Mouse (Mus musculus): ENCODE results near the gene Rnf32. TPM values are rescaled to one million over a fixed set of nuclear protein-coding genes. Genes with fewer than 3 reads are reported as not detected.

Gene Rnf32
- polyA plus RNA-seq (2014; fragmentation: Nextera tagmentation; extraction: Ambion mirVana), result 18.6 and 18.7 TPM in 2 replicates

DNA sequence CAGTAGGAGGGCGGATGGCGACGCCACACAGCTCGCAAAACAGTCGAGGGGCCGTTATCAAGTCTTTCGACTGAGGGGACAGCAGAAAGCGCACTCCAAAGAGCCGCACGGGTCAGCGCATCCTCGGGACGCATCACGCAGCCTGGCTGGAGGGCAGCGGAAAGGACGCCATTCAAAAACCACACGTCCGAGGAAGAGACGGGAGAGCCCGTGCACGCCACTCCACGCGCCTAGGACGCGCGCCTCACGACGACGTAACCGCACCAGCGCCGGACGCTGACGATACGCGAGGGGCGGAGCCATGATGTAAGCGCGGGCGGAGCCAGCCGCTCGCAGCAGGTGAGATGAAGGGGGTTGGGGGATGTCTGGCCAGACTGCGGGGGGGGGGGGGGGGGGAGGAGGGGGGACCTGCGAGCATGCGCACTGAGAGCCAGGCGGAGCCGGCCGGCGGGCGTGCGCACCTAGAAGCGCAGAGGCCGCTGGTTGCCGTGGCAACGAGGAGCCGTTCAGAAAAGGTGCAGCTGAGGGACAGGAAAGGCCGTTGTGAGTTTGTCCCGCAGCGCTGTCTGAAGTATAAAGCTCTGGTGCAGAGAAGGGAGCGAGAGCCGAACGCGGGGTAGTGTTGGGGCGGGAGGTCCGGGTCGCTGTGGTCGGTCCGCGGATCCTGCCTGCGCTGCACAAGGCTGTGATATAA is at the start of gene Rnf32:
Rnf32 (plus strand) TSS at position 423 of the 694 bp plus-strand sequence.
- no peaks in the 10 kb centered on the region for H3K27me3 ChIP-seq (ENCODE audit: control insufficient read depth, insufficient read depth, low read length)
- 0 out of 2 replicates have a peak, but pooled peaks cover 4% of the 10 kb centered on the region for H3K4me1 ChIP-seq (ENCODE audit: control insufficient read depth, insufficient read depth, low read length)
- H3K4me2 ChIP-seq (ENCODE audit: low read depth, low read length), result peak within 1 kb of the TSS; percentile 68
- no peaks in the 10 kb centered on the region for H3K36me3 ChIP-seq (ENCODE audit: control insufficient read depth, insufficient read depth, low read length)
- H3K9ac ChIP-seq (replicated peaks; ENCODE audit: low read depth, low read length), result peak within 1 kb of the TSS; percentile 66
- peak within 1 kb of the TSS; percentile 94 for H3K27ac ChIP-seq (ENCODE audit: low read depth, low read length)
- peak; percentile 98 for ATAC-seq (ENCODE audit: low read depth)
- H3K9me3 ChIP-seq (ENCODE audit: control insufficient read depth, low read length), result no peaks in the 10 kb centered on the region
- WGBS, result under 1% methylated on average over 57 of the region's 70 CpGs
- H3K4me3 ChIP-seq (ENCODE audit: low read depth, low read length), result peak within 1 kb of the TSS; percentile 57

- WGBS, result 80% methylated on average over 4 of the region's 4 CpGs
Measured at GRCm38 (mm10) chr5:29150146-29150545, 45.6 kb upstream of the Rnf32 start.

DNA sequence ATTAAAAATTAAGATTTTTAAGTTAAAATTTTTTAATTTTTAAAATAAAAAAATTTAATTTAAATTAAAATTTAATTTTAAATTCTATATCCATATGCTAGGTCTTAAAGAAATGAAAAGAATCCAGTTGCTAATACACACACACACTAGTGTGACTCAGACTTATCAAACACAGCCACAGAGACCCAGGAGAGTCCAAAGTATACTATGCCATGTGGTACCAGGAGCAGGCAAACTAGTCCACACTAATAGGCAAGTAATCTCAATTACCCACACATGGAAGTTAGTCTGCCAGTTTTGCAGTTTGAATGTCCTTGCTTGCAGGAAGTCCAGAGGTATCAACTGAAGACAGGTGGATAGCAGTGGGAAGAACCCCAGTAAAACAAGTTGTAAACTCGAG is 35.9 kb upstream of the Rnf32 start:
- no peak overlapping the region for H3K4me3 ChIP-seq (ENCODE audit: low read depth, low read length)
- no peak overlapping the region for H3K9ac ChIP-seq (replicated peaks; ENCODE audit: low read depth, low read length)
- H3K9me3 ChIP-seq (ENCODE audit: control insufficient read depth, low read length), result no peaks in the 10 kb centered on the region
- ATAC-seq (ENCODE audit: low read depth), result no peak
- no peaks in the 10 kb centered on the region for H3K4me1 ChIP-seq (ENCODE audit: control insufficient read depth, insufficient read depth, low read length)
- WGBS, result 48% methylated on average over 1 of the region's 1 CpGs
- H3K27me3 ChIP-seq (ENCODE audit: control insufficient read depth, insufficient read depth, low read length), result no peaks in the 10 kb centered on the region
- H3K27ac ChIP-seq (ENCODE audit: low read depth, low read length), result no peak overlapping the region
- H3K36me3 ChIP-seq (ENCODE audit: control insufficient read depth, insufficient read depth, low read length), result no peaks in the 10 kb centered on the region
- no peak overlapping the region for H3K4me2 ChIP-seq (ENCODE audit: low read depth, low read length)

More at GRCm38 (mm10) chr5:29150146-29150545, 45.6 kb upstream of the Rnf32 start:
- no peaks in the 10 kb centered on the region for H3K9me3 ChIP-seq (ENCODE audit: control insufficient read depth, low read length)
- H3K27ac ChIP-seq (ENCODE audit: low read depth, low read length), result no peak overlapping the region
- no peak overlapping the region for H3K9ac ChIP-seq (replicated peaks; ENCODE audit: low read depth, low read length)
- ATAC-seq (ENCODE audit: low read depth), result no peak
- no peaks in the 10 kb centered on the region for H3K4me1 ChIP-seq (ENCODE audit: control insufficient read depth, insufficient read depth, low read length)
- H3K4me2 ChIP-seq (ENCODE audit: low read depth, low read length), result no peak overlapping the region
- H3K36me3 ChIP-seq (ENCODE audit: control insufficient read depth, insufficient read depth, low read length), result no peaks in the 10 kb centered on the region
- H3K4me3 ChIP-seq (ENCODE audit: low read depth, low read length), result no peak overlapping the region
- no peaks in the 10 kb centered on the region for H3K27me3 ChIP-seq (ENCODE audit: control insufficient read depth, insufficient read depth, low read length)

GRCm38 (mm10) chr5:29166947-29167346 is 28.8 kb upstream of the Rnf32 start:
- Histone ChIP-seq H3K27me3 (ENCODE audit: control insufficient read depth, insufficient read depth, low read length) (no peaks in the 10 kb centered on the region), H3K4me1 (ENCODE audit: control insufficient read depth, insufficient read depth, low read length) (no peaks in the 10 kb centered on the region), H3K27ac (ENCODE audit: low read depth, low read length) (no peak overlapping the region), H3K36me3 (ENCODE audit: control insufficient read depth, insufficient read depth, low read length) (no peaks in the 10 kb centered on the region), H3K9ac (replicated peaks; ENCODE audit: low read depth, low read length) (no peak overlapping the region), H3K4me2 (ENCODE audit: low read depth, low read length) (no peak overlapping the region), H3K9me3 (ENCODE audit: control insufficient read depth, low read length) (no peaks in the 10 kb centered on the region), H3K4me3 (ENCODE audit: low read depth, low read length) (no peak overlapping the region)
- WGBS, result 94% methylated on average over 2 of the region's 2 CpGs
- no peak for ATAC-seq (ENCODE audit: low read depth)

DNA sequence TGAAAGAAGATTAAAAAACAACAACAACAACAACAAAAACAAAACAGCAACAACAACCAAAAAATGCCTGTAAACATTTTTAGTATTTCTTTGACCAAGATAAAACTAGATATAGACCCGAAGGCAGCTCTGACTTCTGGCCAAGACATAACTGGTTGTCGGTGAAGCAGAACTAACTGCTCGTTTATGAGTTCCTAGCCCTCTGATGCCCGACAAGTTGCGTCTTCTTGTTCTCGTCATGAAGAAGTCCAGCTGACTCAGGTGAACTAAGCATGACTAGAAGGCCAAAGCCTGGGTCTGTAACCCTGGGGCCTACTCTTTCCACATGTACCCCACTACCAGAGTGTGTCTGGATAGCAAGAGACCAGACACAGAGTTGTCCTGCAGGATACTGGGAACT is 25.6 kb upstream of the Rnf32 start:
- Histone ChIP-seq H3K4me3 (ENCODE audit: low read depth, low read length) (no peak overlapping the region), H3K4me2 (ENCODE audit: low read depth, low read length) (no peak overlapping the region), H3K36me3 (ENCODE audit: control insufficient read depth, insufficient read depth, low read length) (no peaks in the 10 kb centered on the region), H3K4me1 (ENCODE audit: control insufficient read depth, insufficient read depth, low read length) (no peaks in the 10 kb centered on the region), H3K9me3 (ENCODE audit: control insufficient read depth, low read length) (no peaks in the 10 kb centered on the region), H3K9ac (replicated peaks; ENCODE audit: low read depth, low read length) (no peak overlapping the region), H3K27ac (ENCODE audit: low read depth, low read length) (no peak overlapping the region), H3K27me3 (ENCODE audit: control insufficient read depth, insufficient read depth, low read length) (no peaks in the 10 kb centered on the region)
- ATAC-seq (ENCODE audit: low read depth), result no peak
- WGBS, result 61% methylated on average over 6 of the region's 6 CpGs

GRCm38 (mm10) chr5:29171165-29171564 is 24.6 kb upstream of the Rnf32 start:
- Histone ChIP-seq H3K9me3 (ENCODE audit: control insufficient read depth, low read length) (no peaks in the 10 kb centered on the region), H3K4me2 (ENCODE audit: low read depth, low read length) (no peak overlapping the region), H3K27ac (ENCODE audit: low read depth, low read length) (no peak overlapping the region), H3K4me3 (ENCODE audit: low read depth, low read length) (no peak overlapping the region), H3K27me3 (ENCODE audit: control insufficient read depth, insufficient read depth, low read length) (no peaks in the 10 kb centered on the region), H3K36me3 (ENCODE audit: control insufficient read depth, insufficient read depth, low read length) (no peaks in the 10 kb centered on the region), H3K9ac (replicated peaks; ENCODE audit: low read depth, low read length) (no peak overlapping the region), H3K4me1 (ENCODE audit: control insufficient read depth, insufficient read depth, low read length) (no peaks in the 10 kb centered on the region)
- ATAC-seq (ENCODE audit: low read depth), result no peak

DNA sequence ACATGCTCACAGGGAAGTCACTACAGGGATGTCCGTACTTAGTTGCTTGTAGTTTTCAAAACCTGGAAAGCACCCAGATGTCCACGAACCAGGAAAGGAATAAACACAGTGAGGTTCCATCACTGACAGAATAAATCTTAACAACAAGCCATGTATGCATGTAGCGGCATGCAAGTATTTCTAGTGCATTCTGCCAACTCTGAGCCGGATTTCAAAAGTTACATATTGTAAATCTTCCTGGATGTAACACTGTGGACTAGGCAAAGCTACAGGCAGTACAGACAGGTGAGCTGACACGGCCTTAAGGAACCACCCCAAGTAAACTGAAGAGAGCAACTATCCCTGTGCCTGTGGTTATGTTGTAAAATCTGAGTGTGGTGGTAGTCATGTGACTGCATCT is 9.0 kb upstream of the Rnf32 start:
- no peaks in the 10 kb centered on the region for H3K9me3 ChIP-seq (ENCODE audit: control insufficient read depth, low read length)
- no peak overlapping the region for H3K4me3 ChIP-seq (ENCODE audit: low read depth, low read length)
- no peak overlapping the region for H3K9ac ChIP-seq (replicated peaks; ENCODE audit: low read depth, low read length)
- H3K27me3 ChIP-seq (ENCODE audit: control insufficient read depth, insufficient read depth, low read length), result no peaks in the 10 kb centered on the region
- no peak for ATAC-seq (ENCODE audit: low read depth)
- 87% methylated on average over 5 of the region's 5 CpGs for WGBS
- no peaks in the 10 kb centered on the region for H3K4me1 ChIP-seq (ENCODE audit: control insufficient read depth, insufficient read depth, low read length)
- no peak overlapping the region for H3K4me2 ChIP-seq (ENCODE audit: low read depth, low read length)
- H3K27ac ChIP-seq (ENCODE audit: low read depth, low read length), result no peak overlapping the region
- H3K36me3 ChIP-seq (ENCODE audit: control insufficient read depth, insufficient read depth, low read length), result no peaks in the 10 kb centered on the region

GRCm38 (mm10) chr5:29195231-29195569 is 592 bp upstream of the Rnf32 start:
- under 1% methylated on average over 9 of the region's 9 CpGs for WGBS
- Histone ChIP-seq H3K4me3 (ENCODE audit: low read depth, low read length) (peak overlapping the region; percentile 57), H3K9me3 (ENCODE audit: control insufficient read depth, low read length) (no peaks in the 10 kb centered on the region), H3K36me3 (ENCODE audit: control insufficient read depth, insufficient read depth, low read length) (no peaks in the 10 kb centered on the region), H3K9ac (replicated peaks; ENCODE audit: low read depth, low read length) (peak overlapping the region; percentile 66), H3K4me2 (ENCODE audit: low read depth, low read length) (peak overlapping the region; percentile 68), H3K27me3 (ENCODE audit: control insufficient read depth, insufficient read depth, low read length) (no peaks in the 10 kb centered on the region), H3K27ac (ENCODE audit: low read depth, low read length) (peak overlapping the region; percentile 94), H3K4me1 (ENCODE audit: control insufficient read depth, insufficient read depth, low read length) (0 out of 2 replicates have a peak, but pooled peaks cover 4% of the 10 kb centered on the region)
- ATAC-seq (ENCODE audit: low read depth), result no peak

DNA sequence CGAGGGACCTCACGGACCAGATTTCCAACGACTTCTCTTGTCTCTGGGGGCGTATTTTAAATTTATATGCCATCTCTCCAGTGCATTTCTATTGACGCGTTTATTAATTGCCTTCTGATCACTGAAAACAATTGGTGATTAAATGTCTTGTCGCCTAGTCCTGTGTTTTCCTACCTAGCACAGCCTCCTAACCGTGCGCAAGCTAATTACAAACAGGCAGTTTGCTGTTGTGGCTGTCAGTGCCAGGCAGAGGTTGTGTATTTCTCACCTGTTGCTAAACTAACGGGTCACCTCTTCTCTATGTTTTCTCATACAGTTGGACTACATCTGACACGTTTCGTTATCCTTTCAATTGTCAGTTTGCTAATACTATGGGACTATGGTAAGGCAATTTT is 469 bp downstream of the Rnf32 start:
- ATAC-seq (ENCODE audit: low read depth), result peak; percentile 52
- H3K4me2 ChIP-seq (ENCODE audit: low read depth, low read length), result peak overlapping the region; percentile 68
- no peaks in the 10 kb centered on the region for H3K27me3 ChIP-seq (ENCODE audit: control insufficient read depth, insufficient read depth, low read length)
- no peaks in the 10 kb centered on the region for H3K36me3 ChIP-seq (ENCODE audit: control insufficient read depth, insufficient read depth, low read length)
- peak overlapping the region; percentile 69; the same call in 1 of the 2 replicates for H3K27ac ChIP-seq (ENCODE audit: low read depth, low read length)
- H3K4me3 ChIP-seq (ENCODE audit: low read depth, low read length), result peak overlapping the region; percentile 57
- no peaks in the 10 kb centered on the region for H3K9me3 ChIP-seq (ENCODE audit: control insufficient read depth, low read length)
- WGBS, result 7% methylated on average over 12 of the region's 12 CpGs
- peak overlapping the region; percentile 66 for H3K9ac ChIP-seq (replicated peaks; ENCODE audit: low read depth, low read length)
- 0 out of 2 replicates have a peak, but pooled peaks cover 4% of the 10 kb centered on the region for H3K4me1 ChIP-seq (ENCODE audit: control insufficient read depth, insufficient read depth, low read length)
